Mouse (Mus musculus): ENCODE data around the gene Dlx3.

Gene Dlx3

DNA sequence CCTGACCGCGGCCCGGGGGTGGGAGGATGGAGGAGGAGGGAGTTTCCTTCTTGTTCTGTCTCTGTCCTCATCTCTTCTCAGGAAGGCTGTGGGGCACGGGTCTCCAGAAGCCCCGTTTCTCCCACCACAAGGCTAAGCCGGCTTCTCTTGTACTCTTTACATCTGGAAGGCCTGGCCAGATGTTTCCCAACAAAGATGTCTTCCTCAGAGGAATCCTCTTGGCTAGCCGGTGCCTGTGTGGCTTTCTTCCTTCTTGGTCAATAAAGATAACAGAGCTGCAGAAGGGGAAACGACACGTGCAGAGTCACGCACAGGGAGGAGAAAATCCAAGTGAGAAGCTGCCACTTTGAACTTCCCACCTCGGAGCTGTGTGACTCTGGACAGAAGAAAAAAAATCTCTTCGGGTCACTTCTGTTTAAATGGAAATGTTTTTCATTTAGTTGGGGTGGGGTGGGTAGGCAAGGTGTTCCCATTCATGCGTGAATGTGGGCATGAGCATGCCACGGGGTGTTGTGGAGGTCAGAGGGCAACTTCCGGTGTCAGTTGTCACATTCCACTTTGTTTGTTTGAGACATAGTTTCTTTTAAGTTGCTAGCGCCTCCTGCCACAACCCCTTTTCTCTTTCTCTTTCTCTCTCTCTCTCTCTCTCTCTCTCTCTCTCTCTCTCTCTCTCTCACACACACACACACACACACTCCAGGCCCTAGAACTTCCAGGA lies 18.7 kb upstream of the Dlx3 start:
- TF ChIP-seq GATA4 (IDR thresholded peaks at IDR 0.05; ENCODE audit: insufficient replicate concordance, low read length): no peak; the same call in 1 of the 2 replicates

DNA sequence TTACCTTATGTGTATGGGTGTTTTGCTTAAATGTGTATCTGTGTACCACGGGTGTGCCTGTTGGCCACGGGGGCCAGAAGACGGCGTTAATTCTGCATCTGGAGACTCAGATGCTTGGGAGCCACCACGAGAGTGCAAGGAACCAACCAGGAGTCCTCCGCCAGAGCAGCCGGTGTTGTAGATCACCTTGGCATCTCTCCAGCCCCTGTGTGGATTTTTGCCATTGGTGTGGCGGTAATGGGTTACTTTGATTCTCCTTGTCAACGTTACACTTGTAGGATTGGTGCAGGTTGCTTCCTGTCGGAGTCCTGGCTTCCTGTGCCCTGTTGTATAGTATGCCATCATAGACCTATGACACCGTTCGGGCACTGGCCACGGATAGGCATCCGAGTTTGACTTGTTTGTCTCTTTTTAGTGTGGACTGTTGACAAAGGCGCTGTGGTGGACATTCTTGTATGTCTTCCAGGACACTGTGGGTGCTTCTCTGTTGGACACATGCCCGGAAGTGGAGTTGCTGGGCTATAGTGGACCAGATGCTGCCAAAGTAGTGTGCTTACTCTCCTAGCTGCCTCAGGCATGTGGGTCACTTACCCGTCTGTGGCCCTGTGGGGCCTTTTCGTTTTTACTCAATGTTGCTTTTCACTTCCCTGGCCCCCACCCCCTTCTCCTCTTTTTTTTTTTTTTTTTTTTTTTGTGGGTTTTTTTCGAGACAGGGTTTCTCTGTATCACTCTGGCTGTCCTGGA lies 17.6 kb upstream of the Dlx3 start:
- no peak for TF ChIP-seq GATA4 (IDR thresholded peaks at IDR 0.05; ENCODE audit: insufficient replicate concordance, low read length)

DNA sequence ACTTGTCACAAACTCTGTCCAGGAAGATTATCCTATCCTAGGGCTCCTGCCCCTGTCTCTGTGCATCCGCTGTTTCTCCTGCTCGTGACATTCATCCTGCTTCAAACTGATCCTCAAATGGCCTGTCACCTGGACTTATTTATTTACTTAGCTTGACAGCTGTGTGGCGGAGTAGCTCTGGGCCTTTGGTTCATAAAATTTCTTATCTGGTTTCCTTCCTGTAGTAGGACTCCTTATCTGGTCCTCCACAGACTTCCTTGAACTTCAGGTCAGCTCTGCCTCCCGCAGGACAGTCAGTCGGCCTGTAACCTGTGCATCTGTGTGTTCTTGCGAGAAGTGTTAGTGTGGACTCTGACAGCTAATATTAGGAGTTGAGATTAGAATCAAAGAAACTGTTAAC lies 15.7 kb upstream of the Dlx3 start:
- TF ChIP-seq GATA4 (IDR thresholded peaks at IDR 0.05; ENCODE audit: insufficient replicate concordance, low read length): peak; percentile 76; the same call in 1 of the 2 replicates

DNA sequence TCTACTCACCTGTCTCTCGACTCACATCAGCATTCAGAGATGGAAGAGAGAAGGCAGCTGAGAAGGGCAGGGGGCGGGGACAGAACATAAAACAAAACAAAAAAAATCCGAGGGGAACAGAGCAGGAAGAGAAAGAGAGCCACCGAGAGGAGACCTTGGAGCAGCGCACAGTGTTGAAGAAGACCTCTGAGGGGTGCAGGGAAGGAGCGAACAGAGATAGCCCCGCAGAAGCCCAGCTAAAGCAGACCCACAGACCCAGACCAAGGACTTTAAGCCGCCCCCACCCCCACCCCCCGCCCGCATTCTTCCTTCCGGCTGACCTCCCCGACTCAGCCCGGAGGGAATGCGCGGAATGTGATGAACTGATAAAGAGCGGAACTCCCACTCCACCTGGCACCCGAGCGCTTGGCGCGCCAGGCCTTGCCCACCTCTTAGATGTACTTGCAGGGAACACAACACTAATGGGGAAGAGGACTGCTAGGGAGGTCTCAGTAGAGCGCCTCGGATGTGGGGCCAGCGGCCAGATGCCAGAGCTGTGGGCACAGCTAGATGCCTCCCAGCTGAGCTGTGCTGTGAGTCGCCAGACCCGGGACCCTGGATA lies 14.5 kb upstream of the Dlx3 start:
- no peak for TF ChIP-seq GATA4 (IDR thresholded peaks at IDR 0.05; ENCODE audit: insufficient replicate concordance, low read length)

DNA sequence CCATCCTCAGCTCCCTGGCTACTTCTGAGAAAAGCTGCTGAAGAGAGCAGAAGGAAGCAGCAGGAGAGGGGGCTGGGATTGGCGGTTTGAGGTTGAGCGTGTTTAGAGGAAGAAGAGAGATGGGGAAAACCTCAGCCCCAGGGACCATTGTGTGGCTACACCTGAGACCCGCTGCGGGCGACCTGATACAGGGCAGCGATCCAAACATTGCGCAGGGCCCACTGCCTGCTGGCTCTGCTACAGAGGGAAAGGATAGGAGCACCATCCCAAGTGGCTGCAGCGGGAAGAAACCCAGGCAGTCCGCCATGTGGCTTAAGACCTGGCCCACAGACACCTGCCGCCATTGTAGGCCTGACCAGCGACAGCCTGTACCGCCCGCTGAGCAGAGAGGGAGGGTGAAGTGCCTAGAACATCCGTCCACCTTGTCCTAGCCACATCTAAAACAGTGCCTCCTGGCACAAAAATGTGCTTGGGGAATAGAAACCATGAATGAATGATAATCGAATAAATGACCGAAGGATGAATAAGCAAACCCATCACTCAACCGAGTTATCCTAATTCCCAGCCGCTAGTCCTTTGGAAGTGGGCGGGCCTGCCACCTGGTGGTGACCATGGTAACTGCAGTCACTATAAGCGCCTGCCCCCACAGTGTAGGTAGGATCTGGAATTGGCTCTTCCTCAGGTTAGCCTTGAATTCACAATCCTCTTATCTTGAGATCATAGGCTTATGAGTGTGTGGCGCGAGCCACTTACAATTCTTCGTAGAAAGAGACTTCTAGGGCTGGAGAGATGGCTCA lies 13.3 kb upstream of the Dlx3 start:
- no peak for TF ChIP-seq GATA4 (IDR thresholded peaks at IDR 0.05; ENCODE audit: insufficient replicate concordance, low read length)

DNA sequence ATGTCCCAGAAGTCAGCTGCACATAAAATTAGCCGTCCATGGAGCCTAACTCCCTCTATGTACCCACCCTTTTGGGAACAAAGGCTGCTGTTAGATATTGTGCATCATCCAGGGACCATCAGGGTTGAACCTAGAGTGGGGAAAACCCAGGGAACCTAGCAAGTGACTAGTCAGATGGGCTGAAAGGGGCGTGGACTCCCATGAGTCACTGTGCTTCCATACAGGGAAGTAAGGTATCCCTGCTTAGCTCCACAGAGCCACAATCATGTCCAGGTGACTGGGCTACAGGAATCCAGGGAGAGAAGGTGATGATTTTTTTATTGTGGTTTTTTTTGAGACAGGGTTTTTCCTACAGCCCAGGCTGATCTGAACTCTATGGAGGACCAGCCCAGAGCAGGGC lies 10.9 kb upstream of the Dlx3 start:
- TF ChIP-seq GATA4 (IDR thresholded peaks at IDR 0.05; ENCODE audit: insufficient replicate concordance, low read length): no peak

DNA sequence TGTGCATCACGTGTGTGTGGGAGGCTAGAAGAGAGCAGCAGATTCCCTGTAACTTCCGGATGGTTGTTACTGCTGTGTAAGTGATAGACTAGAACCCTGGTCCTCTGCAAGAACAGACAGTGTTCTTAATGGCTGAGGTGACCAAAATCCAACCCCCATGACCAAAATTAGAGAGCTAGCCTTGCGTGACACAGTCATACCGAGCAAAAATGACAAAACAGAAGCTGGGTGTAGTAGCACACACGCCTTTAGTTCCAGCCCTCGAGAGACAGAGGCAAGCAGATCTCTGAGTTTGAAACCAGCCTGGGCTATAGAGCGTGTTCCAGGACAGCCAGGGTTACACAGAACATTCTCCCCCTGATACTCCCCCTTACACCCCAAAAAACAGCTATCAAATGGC lies 9.8 kb upstream of the Dlx3 start:
- TF ChIP-seq GATA4 (IDR thresholded peaks at IDR 0.05; ENCODE audit: insufficient replicate concordance, low read length): no peak

DNA sequence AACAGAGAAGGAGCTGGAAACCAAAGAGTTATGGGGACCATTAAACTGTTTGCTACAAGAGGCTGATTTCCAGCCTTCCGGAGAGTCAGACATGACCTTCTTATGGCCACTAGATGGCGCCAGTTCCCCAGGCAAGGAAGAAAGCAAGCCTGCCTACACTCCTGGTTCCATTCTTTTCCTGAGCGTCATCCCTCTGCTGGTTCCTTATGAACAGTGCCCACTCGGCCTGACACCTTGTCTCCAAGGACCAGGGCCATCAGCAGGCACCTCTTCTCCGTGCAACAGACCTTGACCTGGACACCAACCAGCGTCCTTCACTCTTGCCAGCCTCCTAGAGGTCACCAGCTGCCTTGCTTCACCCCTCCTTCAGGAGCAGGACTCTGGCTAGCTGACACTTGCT lies 2.9 kb upstream of the Dlx3 start:
- no peak for TF ChIP-seq GATA4 (IDR thresholded peaks at IDR 0.05; ENCODE audit: insufficient replicate concordance, low read length)

DNA sequence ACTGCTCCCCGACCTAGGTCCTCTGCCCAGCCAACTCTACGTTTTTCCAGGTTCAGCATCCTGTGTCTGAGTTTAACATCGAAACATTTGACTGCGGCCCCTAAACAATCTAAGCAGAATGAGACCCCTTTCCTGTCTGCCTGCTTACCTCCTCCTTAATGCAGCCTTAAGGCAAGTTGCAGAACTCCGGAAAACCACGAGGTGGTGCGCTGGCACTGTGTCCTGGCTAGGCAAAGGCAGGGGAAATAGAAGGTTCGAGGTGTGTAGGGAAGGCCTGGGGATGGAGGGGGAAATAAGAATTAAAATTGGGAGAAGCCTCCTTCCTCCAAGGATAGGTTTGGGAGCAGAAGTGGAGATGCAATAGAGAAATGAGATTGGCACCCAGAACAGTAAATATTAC lies 1.4 kb upstream of the Dlx3 start:
- no peak for TF ChIP-seq GATA4 (IDR thresholded peaks at IDR 0.05; ENCODE audit: insufficient replicate concordance, low read length)

DNA sequence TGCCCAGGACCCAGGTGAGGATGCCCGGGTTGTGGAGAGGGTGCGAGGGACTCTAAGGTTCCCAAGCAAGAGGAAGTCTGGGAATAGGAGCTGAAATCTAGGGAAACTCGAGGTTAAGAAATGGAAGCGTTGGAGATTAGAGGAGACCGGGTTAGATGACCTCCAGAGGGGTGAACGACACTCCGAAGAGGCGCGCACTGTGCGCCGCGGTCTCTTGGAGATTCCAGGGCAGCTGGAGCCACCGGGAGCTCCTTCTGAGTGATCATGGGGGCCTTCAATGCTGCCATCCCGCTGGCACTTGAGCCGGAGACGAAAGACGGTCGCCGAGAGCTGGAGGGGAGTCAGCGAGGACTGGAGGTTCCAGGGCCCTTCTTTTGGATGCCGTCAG lies 708 bp downstream of the Dlx3 start:
- TF ChIP-seq GATA4 (IDR thresholded peaks at IDR 0.05; ENCODE audit: insufficient replicate concordance, low read length): no peak

DNA sequence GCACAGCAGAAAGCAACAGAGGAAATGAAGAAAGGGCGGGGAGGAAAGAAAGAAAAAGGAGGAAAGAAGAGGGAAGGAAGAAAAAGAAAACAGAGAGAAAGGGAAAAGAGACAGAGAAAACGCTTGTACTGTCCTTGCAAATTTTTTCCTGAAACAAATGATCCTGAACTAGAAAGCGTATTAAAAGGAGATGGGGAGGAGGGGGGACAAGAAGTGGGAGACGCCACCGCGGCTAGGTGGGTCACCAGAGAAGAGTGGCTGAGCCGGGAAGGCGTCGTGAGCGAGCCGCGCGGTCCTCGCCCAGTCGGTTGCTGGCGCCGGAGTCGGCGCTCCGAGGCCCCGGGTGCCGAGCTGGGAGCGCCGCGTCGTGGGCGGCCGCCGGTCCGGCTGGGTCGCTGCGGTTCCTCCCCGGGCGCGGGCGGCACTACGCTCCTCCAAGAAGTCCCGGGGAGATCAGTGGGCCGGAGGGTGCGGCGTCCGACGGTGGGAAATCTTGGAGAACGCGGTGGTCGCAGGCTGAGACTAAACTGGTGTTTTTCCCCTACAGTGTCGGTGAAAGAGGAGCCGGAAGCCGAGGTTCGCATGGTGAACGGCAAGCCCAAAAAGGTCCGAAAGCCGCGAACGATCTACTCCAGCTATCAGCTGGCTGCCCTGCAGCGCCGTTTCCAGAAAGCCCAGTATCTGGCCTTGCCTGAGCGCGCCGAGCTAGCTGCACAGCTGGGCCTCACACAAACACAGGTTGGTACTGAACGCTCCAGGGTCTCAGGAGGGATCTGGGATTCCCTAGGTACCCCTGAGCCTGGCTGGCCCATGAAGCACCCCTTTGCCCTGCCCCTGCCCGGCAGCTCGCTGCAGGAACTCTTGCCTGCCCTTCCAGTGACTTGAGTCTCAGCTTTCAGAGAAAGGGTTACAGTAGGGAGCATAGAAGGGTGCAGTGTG lies 1.5 kb downstream of the Dlx3 start:
- TF ChIP-seq GATA4 (IDR thresholded peaks at IDR 0.05; ENCODE audit: insufficient replicate concordance, low read length): no peak

DNA sequence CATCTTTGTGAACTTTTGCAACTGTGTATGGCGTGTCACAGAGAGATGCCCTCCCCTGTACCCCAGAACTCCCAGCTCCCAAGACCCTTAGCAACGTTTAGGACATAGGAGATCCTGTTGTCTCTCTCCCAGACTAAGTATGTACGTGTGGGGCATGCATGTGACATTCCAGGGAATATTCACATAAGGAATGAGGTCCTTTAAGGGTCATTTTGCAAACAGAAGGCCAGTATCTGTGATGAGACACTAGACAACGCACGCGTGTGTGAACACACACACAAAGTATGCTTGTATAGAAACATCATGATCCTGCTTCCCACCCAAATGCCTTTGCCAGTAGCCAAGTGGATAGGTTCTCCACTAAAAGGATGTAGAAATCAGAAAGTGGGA lies 2.2 kb downstream of the Dlx3 start:
- no peak for TF ChIP-seq GATA4 (IDR thresholded peaks at IDR 0.05; ENCODE audit: insufficient replicate concordance, low read length)

DNA sequence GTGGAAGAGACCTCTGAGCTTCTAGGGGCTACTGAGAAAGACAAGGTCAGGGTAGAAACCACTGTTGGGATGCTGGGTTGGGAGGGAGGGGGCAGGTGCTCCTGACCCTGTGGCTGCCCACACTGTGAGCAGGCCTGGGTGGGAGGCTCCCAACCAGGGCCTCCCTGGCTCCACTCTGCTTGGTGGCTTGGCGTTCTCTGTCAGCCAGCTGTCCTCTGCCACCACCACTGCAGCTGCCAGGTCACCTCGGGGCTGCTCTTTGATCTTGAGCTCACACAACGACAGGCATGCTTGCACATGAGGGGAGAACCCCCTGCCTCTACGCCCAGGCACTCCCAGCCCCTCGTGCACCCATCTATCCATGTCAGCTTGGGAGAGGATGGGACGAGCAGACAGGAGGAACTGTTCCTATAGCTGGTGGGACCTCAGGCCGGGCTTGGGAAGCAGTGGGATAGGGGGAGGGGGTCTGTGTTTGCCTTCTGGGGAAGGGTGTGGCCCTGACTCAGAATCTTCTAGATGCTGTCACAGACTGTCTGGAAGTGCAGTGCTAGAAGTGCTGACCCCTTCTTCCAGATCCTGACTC lies 5.5 kb downstream of the Dlx3 start:
- TF ChIP-seq GATA4 (IDR thresholded peaks at IDR 0.05; ENCODE audit: insufficient replicate concordance, low read length): no peak
